Mouse (Mus musculus): ENCODE data around the gene Rapgef2.

- TF ChIP-seq CTCF (IDR thresholded peaks at IDR 0.05; ENCODE audit: insufficient read depth, low read length) (no peak), POLR2A (IDR thresholded peaks at IDR 0.05; ENCODE audit: borderline replicate concordance, extremely low read depth, low read depth, low read length) (no peak)
These were observed 106.7 kb downstream of the Rapgef2 start for GRCm38 (mm10) chr3:79179499-79180053.

Data from lung, adult 2 months (tissue).